1 mouse cellular context compared by ENCODE assay signal in genomic region chr5:96992651-96993050, GRCm38 (mm10).
TF ChIP-seq lines count a peak whose summit lies in the region.

No protein-coding gene starts in this region.

TF ChIP-seq in CH12.LX, 34 proteins besides CTCF, POLR2A, EP300 and RAD21 (continued from another document):
- no peak for TF ChIP-seq MEF2A (IDR thresholded peaks at IDR 0.05; ENCODE audit: borderline replicate concordance, low read depth, low read length)
- TF ChIP-seq ZKSCAN1 (IDR thresholded peaks at IDR 0.05; ENCODE audit: borderline replicate concordance, low read depth, low read length), result no peak
- TF ChIP-seq PAX5 (IDR thresholded peaks at IDR 0.05; ENCODE audit: low read length), result no peak
- TF ChIP-seq RCOR1 (conservative IDR thresholded peaks at IDR 0.05; ENCODE audit: low read depth, low read length), result no peak
